Mouse (Mus musculus): ENCODE measurements around the gene Ccdc14. TPM values are rescaled to one million over a fixed set of nuclear protein-coding genes. Genes with fewer than 3 reads are reported as not detected.
"Not testable (repeated sequence)": the region's sequence is repeated elsewhere in the genome, so short reads cannot be mapped to it uniquely, and the experiment has no call there.

Ccdc14 gene
- polyA plus RNA-seq, 1 experiment from 2014 or later, result 6.4 TPM

DNA sequence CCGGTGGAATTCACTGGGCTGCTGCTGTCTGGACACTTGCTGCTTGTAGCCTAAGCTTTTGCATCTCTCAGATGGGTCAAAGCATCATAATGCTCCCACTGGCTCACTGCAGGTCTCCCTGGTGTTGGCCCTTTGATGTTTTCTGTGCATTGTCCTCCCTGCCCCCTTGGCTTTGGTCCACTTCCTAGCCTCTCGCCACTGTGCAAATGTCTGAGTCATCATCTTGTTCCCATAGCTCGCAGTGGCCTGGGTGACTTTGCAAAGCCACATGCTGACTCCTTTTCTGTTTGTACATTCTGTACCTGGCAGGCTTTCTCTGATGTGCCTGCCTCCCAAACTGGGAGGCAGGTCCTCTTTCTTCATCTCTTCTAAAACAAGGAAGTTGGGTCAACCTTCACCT is 17.6 kb upstream of the Ccdc14 start:
- Histone ChIP-seq H3K9me3 (replicated peaks) (no peaks in the 10 kb centered on the region), H3K9ac (no peak overlapping the region), H3K4me2 (no peak overlapping the region), H3K4me3 (no peak overlapping the region), H3K4me1 (peaks cover 11% of the 10 kb centered on the region; the same call in 1 of the 2 replicates), H3K36me3 (ENCODE audit: poor library complexity, severe bottlenecking) (no peaks in the 10 kb centered on the region), H3K27ac (no peak overlapping the region), H3K27me3 (peaks cover 29% of the 10 kb centered on the region)
- WGBS, result 54% methylated on average over 3 of the region's 3 CpGs
- no peak for ATAC-seq

- Histone ChIP-seq H3K4me1 (peaks cover 11% of the 10 kb centered on the region; the same call in 1 of the 2 replicates), H3K9me3 (replicated peaks) (no peaks in the 10 kb centered on the region), H3K27ac (no peak overlapping the region), H3K9ac (no peak overlapping the region), H3K4me3 (no peak overlapping the region), H3K4me2 (no peak overlapping the region), H3K36me3 (ENCODE audit: poor library complexity, severe bottlenecking) (no peaks in the 10 kb centered on the region), H3K27me3 (peaks cover 14% of the 10 kb centered on the region)
- WGBS, result 47% methylated on average over 6 of the region's 6 CpGs
- ATAC-seq, result no peak
Measured at GRCm38 (mm10) chr16:34674365-34674764, 16.1 kb upstream of the Ccdc14 start.

DNA sequence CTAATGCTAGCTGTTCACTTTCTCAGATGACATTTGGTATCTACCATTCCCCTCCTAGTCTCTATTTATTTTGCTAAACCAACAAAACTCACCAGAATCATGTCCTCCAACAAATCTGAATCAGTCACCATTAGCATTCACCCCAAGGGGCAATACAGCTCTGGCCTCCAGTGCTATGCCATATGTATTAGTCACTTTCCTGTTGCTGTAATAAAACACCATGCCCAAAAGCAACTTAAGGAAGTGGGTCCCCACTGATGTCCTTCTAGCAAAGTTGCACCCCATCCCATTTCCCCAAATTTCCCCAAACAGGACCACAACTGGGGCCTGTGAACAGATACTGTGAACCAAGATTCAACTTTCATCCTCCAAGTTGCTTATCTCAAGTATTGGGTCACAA is 8.6 kb upstream of the Ccdc14 start:
- H3K9ac ChIP-seq, result no peak overlapping the region
- no peaks in the 10 kb centered on the region for H3K36me3 ChIP-seq (ENCODE audit: poor library complexity, severe bottlenecking)
- no peaks in the 10 kb centered on the region for H3K4me1 ChIP-seq
- no peak overlapping the region for H3K4me2 ChIP-seq
- H3K27me3 ChIP-seq, result no peaks in the 10 kb centered on the region
- H3K9me3 ChIP-seq (replicated peaks), result no peaks in the 10 kb centered on the region
- H3K4me3 ChIP-seq, result no peak overlapping the region
- no peak for ATAC-seq
- H3K27ac ChIP-seq, result no peak overlapping the region

DNA sequence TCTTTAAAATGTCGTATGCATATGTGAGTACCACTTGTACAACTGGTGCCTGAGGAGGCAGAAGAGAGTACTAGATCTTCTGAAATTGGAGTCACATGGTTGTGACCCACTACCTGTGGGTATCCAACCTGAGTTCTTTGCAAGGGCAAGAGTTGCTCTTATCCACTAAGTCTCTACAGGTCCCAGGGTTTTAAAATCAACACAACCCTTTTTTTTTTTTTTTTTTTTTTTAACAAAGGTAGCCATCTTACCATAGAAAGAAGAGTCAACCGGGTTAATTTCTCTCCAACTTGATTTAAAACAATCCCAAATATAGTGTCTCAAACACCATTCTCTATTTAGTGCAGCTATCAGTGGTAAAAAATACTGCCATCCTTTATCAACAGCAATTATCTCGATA is 537 bp upstream of the Ccdc14 start:
- H3K4me1 ChIP-seq, result peaks cover 7% of the 10 kb centered on the region
- H3K4me3 ChIP-seq, result peak overlapping the region; percentile 68
- H3K9ac ChIP-seq, result no peak overlapping the region
- peak; percentile 48 for ATAC-seq
- no peaks in the 10 kb centered on the region for H3K27me3 ChIP-seq
- H3K36me3 ChIP-seq (ENCODE audit: poor library complexity, severe bottlenecking), result no peaks in the 10 kb centered on the region
- no peak overlapping the region for H3K4me2 ChIP-seq
- no peak overlapping the region for H3K27ac ChIP-seq
- H3K9me3 ChIP-seq (replicated peaks), result no peaks in the 10 kb centered on the region
- WGBS, result 67% methylated on average over 3 of the region's 3 CpGs

DNA sequence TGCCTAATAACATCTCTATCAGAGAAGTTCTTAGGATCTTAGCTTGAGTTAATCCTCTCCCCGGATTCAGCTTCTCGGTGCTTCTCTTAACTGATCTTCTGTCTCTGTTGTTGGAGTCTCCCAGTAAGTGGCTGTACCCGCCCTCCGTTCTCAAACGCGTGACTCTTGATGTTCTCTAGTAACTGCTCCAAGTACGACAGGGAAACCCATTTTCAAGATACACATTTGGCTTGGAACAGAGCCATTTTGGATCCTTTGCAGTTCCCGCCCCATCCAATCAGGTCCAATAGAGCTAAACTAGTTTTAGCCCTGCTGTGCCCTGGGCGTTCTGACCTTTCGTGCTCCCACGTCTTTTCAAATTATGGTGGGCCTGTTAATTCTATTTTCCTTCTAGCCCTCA is 740 bp downstream of the Ccdc14 start:
- no peak for ATAC-seq
- Histone ChIP-seq H3K4me1 (peaks cover 7% of the 10 kb centered on the region), H3K4me2 (peak overlapping the region; percentile 71), H3K27me3 (no peaks in the 10 kb centered on the region), H3K4me3 (peak overlapping the region; percentile 68), H3K9ac (peak overlapping the region; percentile 79), H3K27ac (peak overlapping the region; percentile 85; the same call in 1 of the 2 replicates), H3K36me3 (ENCODE audit: poor library complexity, severe bottlenecking) (0 out of 2 replicates have a peak, but pooled peaks cover 6% of the 10 kb centered on the region), H3K9me3 (replicated peaks) (no peaks in the 10 kb centered on the region)
- WGBS, result 9% methylated on average over 11 of the region's 11 CpGs

DNA sequence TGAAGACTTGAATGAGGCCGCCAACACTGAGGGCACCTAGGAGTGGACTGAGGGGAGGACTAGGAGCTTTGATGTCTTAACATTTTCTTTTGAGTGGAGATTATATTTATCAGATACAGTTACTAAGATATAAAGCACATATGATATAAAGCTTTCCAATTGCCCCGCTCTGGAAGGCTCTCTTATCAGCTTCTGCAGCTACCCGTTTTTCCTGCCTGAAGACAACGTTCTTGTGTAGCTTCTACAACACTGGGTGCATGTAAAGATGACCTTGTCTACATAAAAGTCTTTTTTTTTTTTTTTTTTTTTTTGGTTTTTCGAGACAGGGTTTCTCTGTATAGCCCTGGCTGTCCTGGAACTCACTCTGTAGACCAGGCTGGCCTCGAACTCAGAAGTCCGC is 4.1 kb downstream of the Ccdc14 start:
- H3K9ac ChIP-seq, result no peak overlapping the region
- 98% methylated on average over 6 of the region's 7 CpGs for WGBS
- ATAC-seq, result no peak

GRCm38 (mm10) chr16:34698721-34699120 is 8.3 kb downstream of the Ccdc14 start:
- not testable (repeated sequence) for H3K9ac ChIP-seq

More for the DNA sequence above, 4.1 kb downstream of the Ccdc14 start:
- Histone ChIP-seq H3K4me3 (no peak overlapping the region), H3K27me3 (no peaks in the 10 kb centered on the region), H3K27ac (no peak overlapping the region), H3K4me2 (no peak overlapping the region), H3K36me3 (ENCODE audit: poor library complexity, severe bottlenecking) (peaks cover 16% of the 10 kb centered on the region), H3K9me3 (replicated peaks) (no peaks in the 10 kb centered on the region), H3K4me1 (peaks cover 7% of the 10 kb centered on the region)

DNA sequence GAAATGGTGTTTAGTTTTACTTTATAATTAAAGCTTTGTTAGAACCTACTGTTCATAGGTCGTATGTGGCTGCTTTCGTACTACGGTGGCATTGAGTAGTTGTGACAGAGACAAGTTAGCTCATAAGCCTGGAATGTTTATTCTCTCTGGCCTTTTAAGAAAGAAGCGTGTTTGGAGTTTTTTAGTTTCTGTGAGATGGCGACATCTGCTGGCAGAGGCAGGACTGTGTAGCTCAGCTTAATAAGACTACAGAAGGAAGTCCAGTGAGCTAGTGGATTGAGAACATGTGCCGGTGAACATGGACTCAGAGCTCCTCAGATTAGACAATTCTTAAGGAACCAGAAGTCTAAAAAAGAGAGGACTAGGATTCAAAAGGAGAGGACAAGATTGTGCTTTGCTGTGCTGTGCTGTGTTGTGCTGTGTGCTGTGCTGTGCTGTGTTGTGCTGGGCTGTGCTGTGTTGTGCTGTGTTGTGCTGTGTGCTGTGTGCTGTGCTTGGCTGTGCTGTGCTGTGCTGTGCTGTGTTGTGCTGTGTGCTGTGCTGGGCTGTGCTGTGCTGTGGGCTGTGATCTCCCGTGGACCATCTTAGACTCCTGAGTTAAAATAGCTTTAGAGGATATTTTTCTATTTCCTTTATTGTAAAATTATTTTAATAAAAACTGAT is 9.9 kb downstream of the Ccdc14 start:
- H3K9me3 ChIP-seq (replicated peaks), result no peaks in the 10 kb centered on the region
- H3K27ac ChIP-seq, result no peak overlapping the region
- peaks cover 25% of the 10 kb centered on the region for H3K36me3 ChIP-seq (ENCODE audit: poor library complexity, severe bottlenecking)
- no peaks in the 10 kb centered on the region for H3K27me3 ChIP-seq
- H3K4me1 ChIP-seq, result 0 out of 2 replicates have a peak, but pooled peaks cover 4% of the 10 kb centered on the region
- H3K4me3 ChIP-seq, result no peak overlapping the region
- no peak overlapping the region for H3K4me2 ChIP-seq
- peak; percentile 81 for ATAC-seq
- WGBS, result 21% methylated on average over 7 of the region's 7 CpGs
- H3K9ac ChIP-seq, result no peak overlapping the region

More at GRCm38 (mm10) chr16:34698721-34699120, 8.3 kb downstream of the Ccdc14 start:
- not testable (repeated sequence) for H3K9me3 ChIP-seq (replicated peaks); H3K27ac ChIP-seq; H3K27me3 ChIP-seq; ATAC-seq; H3K4me3 ChIP-seq; H3K4me2 ChIP-seq; H3K4me1 ChIP-seq
- peaks cover 16% of the 10 kb centered on the region for H3K36me3 ChIP-seq (ENCODE audit: poor library complexity, severe bottlenecking)
- 69% methylated on average over 3 of the region's 3 CpGs for WGBS

DNA sequence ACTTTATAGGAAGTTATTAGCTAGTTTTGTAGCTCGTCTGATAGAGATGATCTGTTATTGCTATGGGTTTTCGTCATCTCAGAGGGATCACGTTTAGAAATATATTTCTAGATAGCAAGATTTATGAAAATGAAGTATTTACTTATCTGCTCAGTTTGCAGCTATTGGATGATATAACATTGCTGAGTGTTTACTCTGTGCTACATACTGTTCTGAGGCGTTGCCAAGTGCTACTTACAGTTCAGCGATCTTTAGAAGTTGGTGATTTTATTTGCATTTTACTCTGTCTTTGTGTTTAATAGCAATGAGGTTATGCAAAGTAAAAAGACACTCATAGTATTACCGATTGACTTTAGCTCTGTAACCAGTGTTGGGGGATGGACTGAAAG is 10.4 kb downstream of the Ccdc14 start:
- Histone ChIP-seq H3K4me1 (0 out of 2 replicates have a peak, but pooled peaks cover 4% of the 10 kb centered on the region), H3K4me3 (no peak overlapping the region), H3K36me3 (ENCODE audit: poor library complexity, severe bottlenecking) (peaks cover 25% of the 10 kb centered on the region), H3K27me3 (no peaks in the 10 kb centered on the region), H3K27ac (no peak overlapping the region), H3K4me2 (no peak overlapping the region), H3K9me3 (replicated peaks) (no peaks in the 10 kb centered on the region), H3K9ac (no peak overlapping the region)
- 85% methylated on average over 6 of the region's 6 CpGs for WGBS
- no peak for ATAC-seq

- Histone ChIP-seq H3K27ac (no peak overlapping the region), H3K9ac (no peak overlapping the region), H3K36me3 (ENCODE audit: poor library complexity, severe bottlenecking) (peaks cover 46% of the 10 kb centered on the region), H3K4me3 (no peak overlapping the region), H3K4me1 (no peaks in the 10 kb centered on the region), H3K9me3 (replicated peaks) (no peaks in the 10 kb centered on the region), H3K27me3 (no peaks in the 10 kb centered on the region), H3K4me2 (no peak overlapping the region)
- WGBS, result 90% methylated on average over 2 of the region's 2 CpGs
- no peak for ATAC-seq
Measured at GRCm38 (mm10) chr16:34706019-34706418, 15.6 kb downstream of the Ccdc14 start.

GRCm38 (mm10) chr16:34706487-34706946 is 16.1 kb downstream of the Ccdc14 start:
- Histone ChIP-seq H3K9ac (no peak overlapping the region), H3K4me3 (no peak overlapping the region), H3K27ac (no peak overlapping the region), H3K4me1 (no peaks in the 10 kb centered on the region), H3K27me3 (no peaks in the 10 kb centered on the region), H3K9me3 (replicated peaks) (no peaks in the 10 kb centered on the region), H3K4me2 (no peak overlapping the region), H3K36me3 (ENCODE audit: poor library complexity, severe bottlenecking) (peaks cover 46% of the 10 kb centered on the region)
- ATAC-seq, result no peak
- WGBS, result 90% methylated on average over 7 of the region's 7 CpGs

DNA sequence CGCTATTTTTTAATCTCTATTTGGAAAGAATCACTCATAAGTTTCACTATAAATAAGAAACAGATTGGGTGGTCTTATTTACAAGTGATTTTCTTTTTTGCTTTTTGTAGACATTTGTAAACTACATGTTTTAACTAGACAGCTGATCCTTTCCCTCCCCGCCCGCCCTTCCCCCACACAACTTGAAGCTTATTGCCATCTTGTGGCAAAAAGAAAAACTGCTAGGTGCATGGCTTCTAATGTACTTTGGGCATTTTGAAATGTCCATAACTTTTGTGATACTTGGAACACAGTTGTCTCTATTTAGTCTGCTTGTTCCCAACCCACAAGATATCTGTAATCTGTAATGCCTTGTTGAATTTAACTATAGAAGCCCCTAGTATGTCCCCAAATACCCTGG is 21.1 kb downstream of the Ccdc14 start:
- Histone ChIP-seq H3K27me3 (no peaks in the 10 kb centered on the region), H3K9me3 (replicated peaks) (no peaks in the 10 kb centered on the region), H3K36me3 (ENCODE audit: poor library complexity, severe bottlenecking) (peaks cover 34% of the 10 kb centered on the region), H3K4me1 (no peaks in the 10 kb centered on the region), H3K9ac (no peak overlapping the region), H3K27ac (no peak overlapping the region), H3K4me2 (no peak overlapping the region), H3K4me3 (no peak overlapping the region)
- 75% methylated on average over 3 of the region's 3 CpGs for WGBS
- ATAC-seq, result no peak

GRCm38 (mm10) chr16:34725156-34725555 is 34.7 kb downstream of the Ccdc14 start:
- H3K9ac ChIP-seq, result no peak overlapping the region
- no peaks in the 10 kb centered on the region for H3K27me3 ChIP-seq
- H3K4me3 ChIP-seq, result no peak overlapping the region
- no peak overlapping the region for H3K27ac ChIP-seq
- peaks cover 33% of the 10 kb centered on the region for H3K36me3 ChIP-seq (ENCODE audit: poor library complexity, severe bottlenecking)
- H3K9me3 ChIP-seq (replicated peaks), result no peaks in the 10 kb centered on the region
- WGBS, result 97% methylated on average over 3 of the region's 3 CpGs
- no peaks in the 10 kb centered on the region for H3K4me1 ChIP-seq
- no peak overlapping the region for H3K4me2 ChIP-seq
- ATAC-seq, result no peak

Measured in forebrain, embryonic 13.5 days (tissue).